Mouse (Mus musculus) G1E (cell line): Measurements from ENCODE around the gene Fam149b.

ENCODE experiments used
- CTCF ChIP-seq: IDR thresholded peaks from 2 replicates; pipeline ENCODE4 v1.5.1; 2012; ENCODE audit warnings: low read depth, low read length, inconsistent platforms, mixed read lengths
- POLR2AphosphoS5 ChIP-seq: IDR thresholded peaks from 2 replicates; pipeline ENCODE4 v1.6.1; 2012; ENCODE audit warnings: low read depth, low read length, inconsistent platforms; ENCODE audit not compliant: insufficient replicate concordance
- TAL1 ChIP-seq: conservative IDR thresholded peaks from 2 replicates; pipeline ENCODE4 v1.6.1; 2012; ENCODE audit warnings: low read depth, low read length, inconsistent platforms, mixed read lengths

- TF ChIP-seq CTCF (no peak), POLR2AphosphoS5 (no peak), TAL1 (no peak)
These were observed 2.1 kb upstream of the Fam149b start for GRCm38 (mm10) chr14:20345885-20346284.
